Mouse (Mus musculus): ENCODE results near the gene Cnnm4. TPM values are rescaled to one million over a fixed set of nuclear protein-coding genes. Genes with fewer than 3 reads are reported as not detected.

The Cnnm4 gene
- total and polyA plus RNA-seq, 3 experiments, result 3.0 to 4.6 (median 3.5) TPM

DNA sequence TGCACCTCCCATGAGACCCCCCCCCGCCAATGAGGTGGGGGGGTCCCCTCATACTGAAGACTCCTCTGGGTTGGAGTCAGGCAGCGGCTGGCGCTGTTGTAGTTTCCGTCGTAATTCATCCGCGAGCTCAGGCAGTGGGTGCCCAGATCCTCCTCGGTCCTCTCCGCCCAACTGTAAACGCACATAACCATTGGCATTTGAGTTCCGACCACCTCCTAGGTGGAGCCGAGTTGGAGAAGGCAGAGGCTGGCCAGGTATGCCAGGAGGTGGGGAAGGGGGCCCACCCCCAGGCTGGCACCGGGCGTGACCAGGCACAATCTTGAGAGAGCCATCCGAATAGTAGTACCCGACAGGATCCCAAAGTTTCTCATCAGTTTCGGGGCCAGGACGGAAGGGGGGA lies 78.1 kb downstream of the Cnnm4 start:
- Histone ChIP-seq H3K27me3 (replicated peaks) (no peaks in the 10 kb centered on the region), H3K9me3 (replicated peaks; ENCODE audit: low read length) (no peaks in the 10 kb centered on the region), H3K4me2 (ENCODE audit: insufficient read depth, low read depth, poor library complexity, severe bottlenecking) (no peak overlapping the region), H3K4me3 (replicated peaks in 1 of 3; ENCODE audit: low read depth in 2 of 3, low read length in 2 of 3, poor library complexity in 1 of 3) (no peak overlapping the region), H3K4me1 (ENCODE audit: control insufficient read depth in 1 of 2, insufficient read depth in 2 of 2) (peaks cover 2 to 10% of the 10 kb centered on the region in 2 experiments; a peak in 3 of 4 replicates), H3K9ac (ENCODE audit: insufficient read depth, low read depth) (no peak overlapping the region), H3K27ac (ENCODE audit: insufficient read depth, low read depth) (no peak overlapping the region), H3K79me2 (replicated peaks; ENCODE audit: control insufficient read depth, extremely low read depth, insufficient read depth, poor library complexity, severe bottlenecking) (no peaks in the 10 kb centered on the region), H3K36me3 (replicated peaks in 1 of 2; ENCODE audit: control insufficient read depth in 1 of 2, insufficient read depth in 1 of 2, low read length in 1 of 2) (peaks cover 26 to 45% of the 10 kb centered on the region in 2 experiments)
- dilution Hi-C loops (cut with MboI; ENCODE audit: extremely low pct_ligation_motif_present, extremely low pct_unique_long_range_greater_than_20kb, low sequenced_read_pairs) (no loop called here), in situ Hi-C loops (cut with MboI; ENCODE audit: low pct_ligation_motif_present, low pct_unique_long_range_greater_than_20kb, low sequenced_read_pairs) (no loop called here)
- TF ChIP-seq MEF2A (IDR thresholded peaks at IDR 0.05; ENCODE audit: borderline replicate concordance, low read depth, low read length) (no peak), SIN3A (IDR thresholded peaks at IDR 0.05; ENCODE audit: low read length) (no peak), CTCF (conservative IDR thresholded peaks at IDR 0.05 in 1 of 2, IDR thresholded peaks at IDR 0.05 in 1 of 2; ENCODE audit: low read depth in 2 of 2, low read length in 2 of 2) (no peak), MXI1 (IDR thresholded peaks at IDR 0.05; ENCODE audit: low read depth, low read length) (no peak), USF1 (IDR thresholded peaks at IDR 0.05; ENCODE audit: low read depth, low read length) (no peak), KAT2A (IDR thresholded peaks at IDR 0.05; ENCODE audit: insufficient replicate concordance, low read length) (no peak), NRF1 (IDR thresholded peaks at IDR 0.05; ENCODE audit: low read depth, low read length) (no peak), MYC (IDR thresholded peaks at IDR 0.05; ENCODE audit: low read depth, low read length) (no peak), ZMIZ1 (IDR thresholded peaks at IDR 0.05; ENCODE audit: low read depth, low read length) (no peak), PAX5 (IDR thresholded peaks at IDR 0.05; ENCODE audit: low read length) (no peak), TCF12 (IDR thresholded peaks at IDR 0.05; ENCODE audit: low read depth, low read length) (no peak), UBTF (IDR thresholded peaks at IDR 0.05; ENCODE audit: low read depth, low read length) (no peak), POLR2AphosphoS2 (IDR thresholded peaks at IDR 0.05; ENCODE audit: low read depth, low read length) (no peak), CHD1 (IDR thresholded peaks at IDR 0.05; ENCODE audit: low read depth, low read length) (no peak), RAD21 (IDR thresholded peaks at IDR 0.05; ENCODE audit: low read depth, low read length) (no peak), JUN (IDR thresholded peaks at IDR 0.05; ENCODE audit: insufficient read depth, low read depth, low read length) (no peak), GABPA (IDR thresholded peaks at IDR 0.05; ENCODE audit: insufficient replicate concordance, low read depth, low read length) (no peak), JUND (conservative IDR thresholded peaks at IDR 0.05; ENCODE audit: low read depth, low read length) (no peak)
- no peak for DNase-seq (ENCODE audit: extremely low read depth)

DNA sequence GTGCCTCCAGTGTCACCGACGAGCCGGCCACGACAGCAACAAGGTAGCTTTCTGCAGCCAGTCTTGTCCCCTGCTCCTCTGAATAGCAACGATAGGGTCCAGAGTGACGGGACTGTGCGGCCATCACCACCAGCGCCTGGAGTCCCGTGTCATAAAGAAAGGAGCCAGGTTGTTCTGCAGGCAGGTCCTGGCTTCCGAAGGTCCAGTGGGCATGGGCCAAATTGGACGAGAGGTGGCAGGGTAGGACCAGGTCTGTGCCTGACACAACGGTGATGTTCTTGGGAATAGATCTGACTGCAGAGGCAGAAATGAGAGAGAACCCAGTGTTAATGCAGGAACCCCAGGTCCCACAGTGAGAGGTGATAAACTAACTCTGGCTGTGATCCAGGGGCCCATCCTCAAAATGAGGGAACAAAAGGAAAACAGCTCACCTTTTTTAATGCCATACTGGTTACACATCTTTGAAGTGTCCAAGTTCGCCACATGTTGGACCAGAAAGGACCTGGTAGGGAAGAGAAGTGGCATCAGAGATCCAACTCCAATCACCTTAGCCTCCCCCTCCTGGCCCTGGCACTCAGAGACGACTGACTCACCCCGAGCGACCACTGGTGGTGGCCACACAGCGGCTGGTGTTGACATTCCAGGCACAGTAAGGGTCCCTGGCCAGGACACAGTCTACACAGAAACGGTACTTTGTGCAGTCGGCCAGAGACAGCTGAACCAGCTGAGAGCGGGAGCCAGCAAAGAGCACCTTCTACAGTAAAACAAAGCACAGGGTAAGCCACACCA lies 78.8 kb downstream of the Cnnm4 start:
- no peak overlapping the region for H3K4me3 ChIP-seq (replicated peaks in 1 of 3; ENCODE audit: low read depth in 2 of 3, low read length in 2 of 3, poor library complexity in 1 of 3)
- DNase-seq (ENCODE audit: extremely low read depth), result no peak
- in situ Hi-C loops (cut with MboI; ENCODE audit: low pct_ligation_motif_present, low pct_unique_long_range_greater_than_20kb, low sequenced_read_pairs), result no loop called here
- H3K79me2 ChIP-seq (replicated peaks; ENCODE audit: control insufficient read depth, extremely low read depth, insufficient read depth, poor library complexity, severe bottlenecking), result no peaks in the 10 kb centered on the region
- no peak overlapping the region for H3K9ac ChIP-seq (ENCODE audit: insufficient read depth, low read depth)
- TF ChIP-seq CHD1 (IDR thresholded peaks at IDR 0.05; ENCODE audit: low read depth, low read length), result no peak
- no peak for TF ChIP-seq ZMIZ1 (IDR thresholded peaks at IDR 0.05; ENCODE audit: low read depth, low read length)
- TF ChIP-seq JUND (conservative IDR thresholded peaks at IDR 0.05; ENCODE audit: low read depth, low read length), result no peak
- no peak for TF ChIP-seq MAFK (IDR thresholded peaks at IDR 0.05; ENCODE audit: insufficient replicate concordance, low read length)
- TF ChIP-seq KAT2A (IDR thresholded peaks at IDR 0.05; ENCODE audit: insufficient replicate concordance, low read length), result no peak
- no peak for TF ChIP-seq NRF1 (IDR thresholded peaks at IDR 0.05; ENCODE audit: low read depth, low read length)
- no peak for TF ChIP-seq MEF2A (IDR thresholded peaks at IDR 0.05; ENCODE audit: borderline replicate concordance, low read depth, low read length)
- no peak for TF ChIP-seq USF1 (IDR thresholded peaks at IDR 0.05; ENCODE audit: low read depth, low read length)
- no peak for TF ChIP-seq ZKSCAN1 (IDR thresholded peaks at IDR 0.05; ENCODE audit: borderline replicate concordance, low read depth, low read length)
- no peak for TF ChIP-seq POLR2A (IDR thresholded peaks at IDR 0.05; ENCODE audit: low read depth, low read length)
- no peak for TF ChIP-seq MAX (IDR thresholded peaks at IDR 0.05; ENCODE audit: low read length)
- TF ChIP-seq ETS1 (conservative IDR thresholded peaks at IDR 0.05; ENCODE audit: low read depth, low read length), result no peak
- H3K9me3 ChIP-seq (replicated peaks; ENCODE audit: low read length), result no peaks in the 10 kb centered on the region
- H3K4me2 ChIP-seq (ENCODE audit: insufficient read depth, low read depth, poor library complexity, severe bottlenecking), result no peak overlapping the region
- H3K27me3 ChIP-seq (replicated peaks), result no peaks in the 10 kb centered on the region
- H3K4me1 ChIP-seq (ENCODE audit: control insufficient read depth in 1 of 2, insufficient read depth in 2 of 2), result peaks cover 5 to 13% of the 10 kb centered on the region in 2 experiments
- H3K36me3 ChIP-seq (replicated peaks in 1 of 2; ENCODE audit: control insufficient read depth in 1 of 2, insufficient read depth in 1 of 2, low read length in 1 of 2), result peaks cover 26 to 43% of the 10 kb centered on the region in 2 experiments
- H3K27ac ChIP-seq (ENCODE audit: insufficient read depth, low read depth), result no peak overlapping the region
- dilution Hi-C loops (cut with MboI; ENCODE audit: extremely low pct_ligation_motif_present, extremely low pct_unique_long_range_greater_than_20kb, low sequenced_read_pairs), result no loop called here
